Mouse (Mus musculus): ENCODE measurements around the gene Gstk1.

DNA sequence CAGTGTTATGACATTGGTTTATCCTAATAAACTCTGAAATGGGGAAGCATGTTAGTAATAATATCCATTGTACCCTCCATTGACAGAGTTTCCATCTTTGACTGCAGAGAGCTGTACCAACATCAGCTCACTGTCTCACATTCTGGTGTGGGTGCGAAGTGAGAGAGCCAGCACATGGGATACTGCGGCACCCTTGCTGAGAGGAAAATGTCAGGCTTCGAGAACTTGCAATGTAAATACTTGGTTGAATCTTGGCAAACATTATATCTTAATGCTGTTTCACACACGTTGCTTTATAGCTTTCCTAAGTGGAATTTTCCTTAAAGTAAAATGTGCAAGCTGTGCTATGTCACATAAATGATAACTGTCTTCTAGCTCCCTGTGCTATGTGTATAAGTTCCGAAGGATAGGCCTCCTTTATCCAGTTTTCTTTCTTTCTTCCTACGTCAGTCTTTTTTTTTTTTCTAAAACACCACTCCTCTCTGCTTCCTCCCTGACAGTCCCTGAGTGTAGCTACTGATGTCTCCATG, 8.4 kb upstream of the Gstk1 start:
- TF ChIP-seq CHD2 (IDR thresholded peaks at IDR 0.05; ENCODE audit: low read depth, low read length), result no peak
- no peak for TF ChIP-seq MAFK (IDR thresholded peaks at IDR 0.05; ENCODE audit: insufficient read depth, low read depth, low read length)
- TF ChIP-seq ZNF384 (IDR thresholded peaks at IDR 0.05; ENCODE audit: low read depth, low read length), result no peak
